Mouse (Mus musculus) lung, embryonic 16.5 days (tissue): ENCODE results near the gene Dnajc3. TPM values are rescaled to one million over a fixed set of nuclear protein-coding genes. Genes with fewer than 3 reads are reported as not detected.
A peak's percentile ranks its signal among the peaks of the same experiment; 100 is the strongest.

Experiments
- ATAC-seq: fragments of 200-750 bp; cut with Nextera tagmentation; 2 replicates; pipeline ENCODE4 v1.8.0; 2017; ENCODE audit warnings: low read depth, mild to moderate bottlenecking, moderate library complexity
- H3K27ac ChIP-seq: fragments of 300-500 bp; sonication (generic); 2 replicates; pipeline ENCODE4 v1.5.1; 2014; ENCODE audit warnings: mild to moderate bottlenecking, control low read depth, low read length
- H3K27me3 ChIP-seq: fragments of 300-500 bp; sonication (generic); 2 replicates; pipeline ENCODE4 v1.6.1; 2014; ENCODE audit warnings: low read depth, low read length, mixed read lengths; ENCODE audit not compliant: control insufficient read depth, insufficient read depth
- H3K36me3 ChIP-seq: fragments of 300-500 bp; sonication (generic); 2 replicates; pipeline ENCODE4 v1.6.1; 2014; ENCODE audit warnings: low read length; ENCODE audit not compliant: control insufficient read depth, insufficient read depth
- H3K4me1 ChIP-seq: fragments of 300-500 bp; sonication (generic); replicated peaks from 2 replicates; pipeline ENCODE4 v1.6.1; 2014; ENCODE audit warnings: low read length, mixed read lengths; ENCODE audit not compliant: control insufficient read depth, insufficient read depth
- H3K4me2 ChIP-seq: fragments of 300-500 bp; sonication (generic); 2 replicates; pipeline ENCODE4 v1.6.1; 2014; ENCODE audit warnings: low read depth, low read length, control low read depth
- H3K4me3 ChIP-seq: fragments of 300-500 bp; sonication (generic); 2 replicates; pipeline ENCODE4 v1.5.1; 2014; ENCODE audit warnings: mild to moderate bottlenecking, low read length, control low read depth
- H3K9ac ChIP-seq: fragments of 300-500 bp; sonication (generic); 2 replicates; pipeline ENCODE4 v1.6.1; 2014; ENCODE audit warnings: low read length, control low read depth
- H3K9me3 ChIP-seq: fragments of 300-500 bp; sonication (generic); 2 replicates; pipeline ENCODE4 v1.6.1; 2016; ENCODE audit warnings: low read length; ENCODE audit not compliant: control insufficient read depth
- WGBS: fragments of 180-500 bp; shearing (Covaris S2); extraction: QIAGEN DNeasy Blood & Tissue Kit; methylation state at CpG from one replicate; pipeline ENCODE4 v1.1.7; 2014; 5-methylcytosine and 5-hydroxymethylcytosine counted together
- polyA plus RNA-seq: library from polyadenylated mRNA; unstranded; fragments of >200 nt; fragmentation: Nextera tagmentation; extraction: Ambion mirVana; gene quantifications from 2 replicates; pipeline ENCODE4 v1.2.1, GENCODE M21; 2015

Dnajc3 gene
- polyA plus RNA-seq, 1 experiment from 2014 or later, result 60.9 TPM

- Histone ChIP-seq H3K4me3 (no peak overlapping the region), H3K4me2 (no peak overlapping the region), H3K4me1 (no peaks in the 10 kb centered on the region), H3K9me3 (no peaks in the 10 kb centered on the region), H3K36me3 (peaks cover 4% of the 10 kb centered on the region), H3K27ac (no peak overlapping the region), H3K27me3 (no peaks in the 10 kb centered on the region), H3K9ac (no peak overlapping the region)
- ATAC-seq, result no peak; the same call in 1 of the 2 replicates
- 41% methylated on average over 16 of the region's 16 CpGs for WGBS
Observed at GRCm38 (mm10) chr14:118986653-118987522, 49.1 kb downstream of the Dnajc3 start.

DNA sequence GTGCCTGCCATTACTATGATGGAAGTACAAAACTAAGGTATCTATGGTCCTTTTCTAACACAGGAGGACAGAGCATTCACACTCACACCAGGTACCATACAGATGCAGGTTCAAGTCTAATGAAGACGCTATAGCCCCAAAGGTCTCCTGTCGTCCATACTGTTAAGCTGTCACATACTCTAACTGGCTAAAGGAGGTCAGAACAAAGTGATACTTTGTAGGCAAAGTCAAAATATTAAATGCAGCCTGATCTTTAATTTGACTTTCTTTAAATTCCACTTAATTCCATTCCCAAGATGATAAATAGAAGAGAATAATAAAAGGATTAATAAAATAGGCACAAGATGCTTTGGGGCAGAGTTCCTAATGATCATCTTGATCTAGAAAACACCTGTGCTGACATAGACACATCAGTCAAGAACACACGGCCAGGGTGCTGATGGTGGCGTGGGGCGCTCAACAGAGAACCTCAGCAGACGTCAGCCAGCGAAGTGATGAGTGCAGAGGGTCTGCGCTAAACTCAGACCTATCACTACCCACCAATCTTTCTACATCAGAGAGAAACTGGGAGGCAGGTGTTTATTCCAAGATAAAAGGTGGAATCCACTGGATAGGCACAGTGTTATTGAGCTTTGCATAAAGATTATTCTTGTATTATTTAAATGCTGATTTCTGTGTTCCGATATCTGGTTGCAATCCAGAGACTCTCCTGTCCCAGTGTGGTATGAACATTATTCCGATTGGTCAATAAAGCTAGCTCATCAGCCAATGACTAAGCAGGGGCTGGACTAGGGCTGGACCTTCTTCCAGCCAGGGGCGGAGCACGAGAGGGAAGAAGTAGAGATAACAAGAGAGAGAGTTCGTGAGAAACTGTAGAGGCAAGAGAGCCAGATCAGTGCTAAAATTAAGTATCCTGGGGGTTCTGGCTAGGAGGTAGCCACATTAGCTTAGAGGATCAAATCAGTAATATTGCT is 50.0 kb downstream of the Dnajc3 start:
- Histone ChIP-seq H3K4me3 (no peak overlapping the region), H3K4me1 (no peaks in the 10 kb centered on the region), H3K36me3 (peaks cover 7% of the 10 kb centered on the region), H3K4me2 (no peak overlapping the region), H3K27me3 (no peaks in the 10 kb centered on the region), H3K9ac (no peak overlapping the region), H3K9me3 (no peaks in the 10 kb centered on the region), H3K27ac (no peak overlapping the region)
- ATAC-seq, result peak; percentile 67; the same call in 1 of the 2 replicates
- 56% methylated on average over 13 of the region's 13 CpGs for WGBS

- Histone ChIP-seq H3K9me3 (no peaks in the 10 kb centered on the region), H3K9ac (no peak overlapping the region), H3K4me3 (no peak overlapping the region), H3K4me1 (no peaks in the 10 kb centered on the region), H3K4me2 (no peak overlapping the region), H3K27ac (no peak overlapping the region), H3K36me3 (peaks cover 25% of the 10 kb centered on the region), H3K27me3 (no peaks in the 10 kb centered on the region)
- ATAC-seq, result no peak
- WGBS, result 84% methylated on average over 9 of the region's 9 CpGs
Observed at GRCm38 (mm10) chr14:118995226-118995925, 57.6 kb downstream of the Dnajc3 start.

- Histone ChIP-seq H3K36me3 (peaks cover 8% of the 10 kb centered on the region), H3K27me3 (no peaks in the 10 kb centered on the region), H3K4me2 (no peak overlapping the region), H3K9me3 (no peaks in the 10 kb centered on the region), H3K9ac (no peak overlapping the region), H3K4me3 (no peak overlapping the region), H3K4me1 (no peaks in the 10 kb centered on the region; the same call in 1 of the 2 replicates), H3K27ac (no peak overlapping the region)
- ATAC-seq, result no peak
Observed at GRCm38 (mm10) chr14:119003320-119003719, 65.5 kb downstream of the Dnajc3 start.

DNA sequence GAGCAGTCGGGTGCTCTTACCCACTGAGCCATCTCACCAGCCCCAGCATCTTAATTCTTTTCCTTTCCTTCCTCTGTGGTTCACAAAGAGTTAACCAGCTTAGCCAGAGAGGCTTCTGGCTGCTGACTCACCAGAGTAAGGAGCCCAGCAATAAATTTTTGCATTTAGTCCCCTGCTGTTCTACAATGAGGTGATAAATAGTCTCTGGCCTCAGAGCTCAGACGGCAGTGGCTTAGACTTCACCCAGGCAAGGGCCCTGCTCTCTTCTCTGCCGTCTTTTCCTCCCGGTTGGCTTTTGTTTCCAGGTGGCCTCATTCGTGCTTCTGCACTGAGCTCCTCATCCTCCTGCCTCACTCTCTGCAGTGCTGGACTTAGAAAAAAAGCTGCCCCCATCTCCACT is 68.1 kb downstream of the Dnajc3 start:
- Histone ChIP-seq H3K9ac (no peak overlapping the region), H3K4me3 (no peak overlapping the region), H3K36me3 (peaks cover 5% of the 10 kb centered on the region), H3K27me3 (no peaks in the 10 kb centered on the region), H3K4me2 (peak overlapping the region; percentile 22; the same call in 1 of the 2 replicates), H3K9me3 (no peaks in the 10 kb centered on the region), H3K27ac (no peak overlapping the region), H3K4me1 (no peaks in the 10 kb centered on the region; the same call in 1 of the 2 replicates)
- 19% methylated on average over 5 of the region's 5 CpGs for WGBS
- no peak for ATAC-seq

DNA sequence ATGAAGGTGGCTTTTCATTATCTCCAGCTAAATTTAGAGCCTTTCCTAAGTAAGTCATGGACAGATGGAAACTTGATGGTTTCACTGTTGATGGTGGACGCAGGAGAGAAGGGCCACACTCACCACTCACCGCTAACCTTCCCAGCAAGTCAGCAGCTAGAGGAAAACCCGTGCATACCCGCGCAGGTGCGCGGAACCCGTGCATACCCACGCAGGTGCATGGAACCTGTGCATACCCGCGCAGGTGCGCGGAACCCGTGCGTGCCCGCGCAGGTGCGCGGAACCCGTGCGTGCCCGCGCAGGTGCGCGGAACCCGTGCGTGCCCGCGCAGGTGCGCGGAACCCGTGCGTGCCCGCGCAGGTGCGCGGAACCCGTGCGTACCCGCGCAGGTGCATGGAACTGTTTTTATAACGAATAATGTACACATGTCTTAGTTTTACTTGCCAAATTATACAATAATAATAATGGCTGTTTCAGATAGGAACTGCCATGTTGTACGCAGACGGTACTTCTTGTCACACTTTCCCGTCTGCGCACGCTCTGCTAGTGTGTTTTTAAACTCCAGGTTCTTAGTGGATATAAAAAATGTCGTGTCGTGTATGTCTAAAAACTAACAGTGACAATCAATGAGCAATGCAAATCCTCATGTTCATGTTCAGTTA is 68.8 kb downstream of the Dnajc3 start:
- 6% methylated on average over 49 of the region's 49 CpGs for WGBS
- peak; percentile 5; the same call in 1 of the 2 replicates for ATAC-seq
- Histone ChIP-seq H3K27ac (peak overlapping the region; percentile 86), H3K9ac (peak overlapping the region; percentile 69), H3K27me3 (no peaks in the 10 kb centered on the region), H3K9me3 (no peaks in the 10 kb centered on the region), H3K36me3 (peaks cover 2% of the 10 kb centered on the region), H3K4me1 (no peaks in the 10 kb centered on the region; the same call in 1 of the 2 replicates), H3K4me3 (peak overlapping the region; percentile 58), H3K4me2 (peak overlapping the region; percentile 81)

GRCm38 (mm10) chr14:119007103-119007951 is 69.6 kb downstream of the Dnajc3 start:
- H3K4me3 ChIP-seq, result peak overlapping the region; percentile 58
- WGBS, result 3% methylated on average over 13 of the region's 13 CpGs

More at GRCm38 (mm10) chr14:119007103-119007951, 69.6 kb downstream of the Dnajc3 start:
- H3K9ac ChIP-seq, result peak overlapping the region; percentile 69
- no peaks in the 10 kb centered on the region for H3K27me3 ChIP-seq
- H3K36me3 ChIP-seq, result peaks cover 9% of the 10 kb centered on the region
- peak overlapping the region; percentile 81 for H3K4me2 ChIP-seq
- H3K27ac ChIP-seq, result peak overlapping the region; percentile 86
- no peaks in the 10 kb centered on the region; the same call in 1 of the 2 replicates for H3K4me1 ChIP-seq
- peak; percentile 99 for ATAC-seq
- H3K9me3 ChIP-seq, result no peaks in the 10 kb centered on the region
